Mouse (Mus musculus) liver, embryonic 15.5 days (tissue): ENCODE results near the gene Borcs7. TPM values are rescaled to one million over a fixed set of nuclear protein-coding genes. Genes with fewer than 3 reads are reported as not detected.

Experiments
- ATAC-seq: fragments of 200-750 bp; cut with Nextera tagmentation; 2 replicates; pipeline ENCODE4 v1.8.0; 2017; ENCODE audit warnings: moderate number of reproducible peaks, mild to moderate bottlenecking, moderate library complexity; ENCODE audit not compliant: insufficient read depth
- H3K27ac ChIP-seq: fragments of 300-500 bp; sonication (generic); replicated peaks from 2 replicates; pipeline ENCODE4 v1.5.1; 2015; ENCODE audit warnings: mild to moderate bottlenecking, inconsistent platforms
- H3K27me3 ChIP-seq: fragments of 300-500 bp; sonication (generic); 2 replicates; pipeline ENCODE4 v1.6.1; 2015; ENCODE audit warnings: mild to moderate bottlenecking, inconsistent platforms
- H3K36me3 ChIP-seq: fragments of 300-500 bp; sonication (generic); replicated peaks from 2 replicates; pipeline ENCODE4 v1.6.1; 2015; ENCODE audit warnings: moderate library complexity, mild to moderate bottlenecking, inconsistent platforms
- H3K4me1 ChIP-seq: fragments of 300-500 bp; sonication (generic); replicated peaks from 2 replicates; pipeline ENCODE4 v1.6.1; 2015; ENCODE audit warnings: inconsistent platforms
- H3K4me2 ChIP-seq: fragments of 300-500 bp; sonication (generic); 2 replicates; pipeline ENCODE4 v1.6.1; 2015; ENCODE audit warnings: moderate library complexity, mild to moderate bottlenecking, inconsistent platforms
- H3K4me3 ChIP-seq: fragments of 300-500 bp; sonication (generic); replicated peaks from 2 replicates; pipeline ENCODE4 v1.5.1; 2015; ENCODE audit warnings: mild to moderate bottlenecking, inconsistent platforms
- H3K9ac ChIP-seq: fragments of 300-500 bp; sonication (generic); 2 replicates; pipeline ENCODE4 v1.6.1; 2015; ENCODE audit warnings: moderate library complexity, mild to moderate bottlenecking, inconsistent platforms
- H3K9me3 ChIP-seq: fragments of 300-500 bp; sonication (generic); replicated peaks from 2 replicates; pipeline ENCODE4 v1.6.1; 2016; ENCODE audit warnings: inconsistent platforms
- WGBS: fragments of 180-500 bp; shearing (Covaris S2); methylation state at CpG from one replicate; pipeline ENCODE4 v1.1.7; 2015; ENCODE audit warnings: mixed read lengths; ENCODE audit not compliant: insufficient replicate concordance; 5-methylcytosine and 5-hydroxymethylcytosine counted together
- polyA plus RNA-seq: library from polyadenylated mRNA; unstranded; fragments of >200 nt; fragmentation: Nextera tagmentation; extraction: Ambion mirVana; gene quantifications from 2 replicates; pipeline ENCODE4 v1.2.1, GENCODE M21; 2015

Borcs7 gene
- polyA plus RNA-seq, 1 experiment from 2014 or later, result 4.9 TPM

GRCm38 (mm10) chr19:46665474-46665873, 24.2 kb upstream of the Borcs7 start:
- H3K4me1 ChIP-seq, result peaks cover 29% of the 10 kb centered on the region
- no peak overlapping the region for H3K27ac ChIP-seq
- peaks cover 15% of the 10 kb centered on the region; the same call in 1 of the 2 replicates for H3K27me3 ChIP-seq
- H3K9me3 ChIP-seq, result no peaks in the 10 kb centered on the region
- H3K9ac ChIP-seq, result no peak overlapping the region
- H3K4me3 ChIP-seq, result no peak overlapping the region
- no peaks in the 10 kb centered on the region for H3K36me3 ChIP-seq
- ATAC-seq, result no peak
- 52% methylated on average over 7 of the region's 7 CpGs for WGBS
- no peak overlapping the region for H3K4me2 ChIP-seq

- Histone ChIP-seq H3K36me3 (no peaks in the 10 kb centered on the region), H3K4me3 (no peak overlapping the region), H3K9ac (no peak overlapping the region), H3K9me3 (no peaks in the 10 kb centered on the region), H3K4me2 (0 out of 2 replicates have a peak overlapping the region, but pooled peaks have one; percentile 3), H3K4me1 (peaks cover 26% of the 10 kb centered on the region), H3K27ac (peak overlapping the region; percentile 51; the same call in 1 of the 2 replicates), H3K27me3 (peaks cover 27% of the 10 kb centered on the region; the same call in 1 of the 2 replicates)
- ATAC-seq, result no peak
- WGBS, result 47% methylated on average over 11 of the region's 11 CpGs
Observed at GRCm38 (mm10) chr19:46667300-46667699, 22.4 kb upstream of the Borcs7 start.

- Histone ChIP-seq H3K9me3 (no peaks in the 10 kb centered on the region), H3K27ac (peak overlapping the region; percentile 60), H3K36me3 (no peaks in the 10 kb centered on the region), H3K27me3 (peaks cover 33% of the 10 kb centered on the region; the same call in 1 of the 2 replicates), H3K4me2 (no peak overlapping the region), H3K4me3 (no peak overlapping the region), H3K4me1 (peaks cover 26% of the 10 kb centered on the region), H3K9ac (no peak overlapping the region)
- peak; percentile 75 for ATAC-seq
- 61% methylated on average over 10 of the region's 10 CpGs for WGBS
Observed at GRCm38 (mm10) chr19:46668263-46668662, 21.4 kb upstream of the Borcs7 start.

- no peak overlapping the region for H3K27ac ChIP-seq
- 25% methylated on average over 5 of the region's 5 CpGs for WGBS
- H3K36me3 ChIP-seq, result no peaks in the 10 kb centered on the region
- no peaks in the 10 kb centered on the region for H3K9me3 ChIP-seq
- peaks cover 26% of the 10 kb centered on the region for H3K4me1 ChIP-seq
- no peak overlapping the region for H3K4me3 ChIP-seq
- no peak overlapping the region for H3K9ac ChIP-seq
- no peak overlapping the region for H3K4me2 ChIP-seq
- peaks cover 33% of the 10 kb centered on the region; the same call in 1 of the 2 replicates for H3K27me3 ChIP-seq
- no peak for ATAC-seq
Observed at GRCm38 (mm10) chr19:46669802-46670201, 19.9 kb upstream of the Borcs7 start.

GRCm38 (mm10) chr19:46670691-46671090, 19.0 kb upstream of the Borcs7 start:
- 26% methylated on average over 13 of the region's 13 CpGs for WGBS
- H3K36me3 ChIP-seq, result no peaks in the 10 kb centered on the region
- H3K27ac ChIP-seq, result no peak overlapping the region
- H3K4me1 ChIP-seq, result peaks cover 26% of the 10 kb centered on the region
- ATAC-seq, result no peak
- H3K4me2 ChIP-seq, result no peak overlapping the region
- H3K9me3 ChIP-seq, result no peaks in the 10 kb centered on the region
- no peak overlapping the region for H3K9ac ChIP-seq
- H3K27me3 ChIP-seq, result peaks cover 33% of the 10 kb centered on the region; the same call in 1 of the 2 replicates
- no peak overlapping the region for H3K4me3 ChIP-seq

GRCm38 (mm10) chr19:46672766-46673418, 16.8 kb upstream of the Borcs7 start, which contains the start of gene Cyp17a1:
TSS of gene Cyp17a1 (minus strand) at chr19:46673172.
- no peak within 1 kb of the TSS for H3K4me2 ChIP-seq
- no peak within 1 kb of the TSS for H3K4me3 ChIP-seq
- H3K4me1 ChIP-seq, result peaks cover 22% of the 10 kb centered on the region
- peaks cover 24% of the 10 kb centered on the region; the same call in 1 of the 2 replicates for H3K27me3 ChIP-seq
- no peak for ATAC-seq
- no peak within 1 kb of the TSS for H3K27ac ChIP-seq
- 41% methylated on average over 5 of the region's 5 CpGs for WGBS
- no peaks in the 10 kb centered on the region for H3K36me3 ChIP-seq
- H3K9ac ChIP-seq, result no peak within 1 kb of the TSS
- no peaks in the 10 kb centered on the region for H3K9me3 ChIP-seq

GRCm38 (mm10) chr19:46675641-46676040, 14.1 kb upstream of the Borcs7 start:
- ATAC-seq, result no peak
- H3K27me3 ChIP-seq, result peaks cover 16% of the 10 kb centered on the region; the same call in 1 of the 2 replicates
- peaks cover 15% of the 10 kb centered on the region for H3K4me1 ChIP-seq
- H3K9me3 ChIP-seq, result no peaks in the 10 kb centered on the region
- no peaks in the 10 kb centered on the region for H3K36me3 ChIP-seq
- no peak overlapping the region for H3K4me3 ChIP-seq
- H3K4me2 ChIP-seq, result no peak overlapping the region
- H3K27ac ChIP-seq, result no peak overlapping the region
- H3K9ac ChIP-seq, result no peak overlapping the region
- WGBS, result 69% methylated on average over 3 of the region's 3 CpGs

GRCm38 (mm10) chr19:46679720-46680383, 9.9 kb upstream of the Borcs7 start:
- no peak overlapping the region for H3K27ac ChIP-seq
- H3K9me3 ChIP-seq, result no peaks in the 10 kb centered on the region
- H3K9ac ChIP-seq, result no peak overlapping the region
- no peak overlapping the region for H3K4me3 ChIP-seq
- H3K4me1 ChIP-seq, result peaks cover 7% of the 10 kb centered on the region; the same call in 1 of the 2 replicates
- H3K27me3 ChIP-seq, result no peaks in the 10 kb centered on the region; the same call in 1 of the 2 replicates
- 37% methylated on average over 12 of the region's 12 CpGs for WGBS
- H3K4me2 ChIP-seq, result no peak overlapping the region
- no peaks in the 10 kb centered on the region for H3K36me3 ChIP-seq
- no peak for ATAC-seq

- H3K27me3 ChIP-seq, result no peaks in the 10 kb centered on the region
- no peak for ATAC-seq
- H3K27ac ChIP-seq, result no peak overlapping the region
- H3K9ac ChIP-seq, result peak overlapping the region; percentile 74; the same call in 1 of the 2 replicates
- 0 out of 2 replicates have a peak, but pooled peaks cover 5% of the 10 kb centered on the region for H3K36me3 ChIP-seq
- no peaks in the 10 kb centered on the region for H3K9me3 ChIP-seq
- peak overlapping the region; percentile 75 for H3K4me2 ChIP-seq
- WGBS, result 63% methylated on average over 11 of the region's 11 CpGs
- peaks cover 13% of the 10 kb centered on the region for H3K4me1 ChIP-seq
- H3K4me3 ChIP-seq, result peak overlapping the region; percentile 82
Observed at GRCm38 (mm10) chr19:46690387-46690786, 681 bp downstream of the Borcs7 start.

GRCm38 (mm10) chr19:46691078-46691477, 1.4 kb downstream of the Borcs7 start:
- ATAC-seq, result no peak
- Histone ChIP-seq H3K27me3 (no peaks in the 10 kb centered on the region), H3K36me3 (0 out of 2 replicates have a peak, but pooled peaks cover 5% of the 10 kb centered on the region), H3K27ac (no peak overlapping the region), H3K9ac (no peak overlapping the region), H3K4me3 (no peak overlapping the region), H3K9me3 (no peaks in the 10 kb centered on the region), H3K4me1 (peaks cover 13% of the 10 kb centered on the region), H3K4me2 (no peak overlapping the region)
- WGBS, result 46% methylated on average over 2 of the region's 2 CpGs

GRCm38 (mm10) chr19:46693146-46693545, 3.4 kb downstream of the Borcs7 start:
- Histone ChIP-seq H3K4me2 (no peak overlapping the region), H3K4me1 (peaks cover 13% of the 10 kb centered on the region), H3K27me3 (no peaks in the 10 kb centered on the region), H3K9me3 (no peaks in the 10 kb centered on the region), H3K27ac (no peak overlapping the region), H3K9ac (no peak overlapping the region), H3K36me3 (0 out of 2 replicates have a peak, but pooled peaks cover 5% of the 10 kb centered on the region), H3K4me3 (no peak overlapping the region)
- WGBS, result 72% methylated on average over 4 of the region's 4 CpGs
- no peak for ATAC-seq
